Mouse (Mus musculus) midbrain, embryonic 12.5 days (tissue): Measurements from ENCODE around the gene Ceacam19. TPM values are rescaled to one million over a fixed set of nuclear protein-coding genes. Genes with fewer than 3 reads are reported as not detected.
A peak's percentile ranks its signal among the peaks of the same experiment; 100 is the strongest.
"Not testable (repeated sequence)": the region's sequence is repeated elsewhere in the genome, so short reads cannot be mapped to it uniquely, and the experiment has no call there.

Experiments
- ATAC-seq: fragments of 200-750 bp; cut with Nextera tagmentation; 2 replicates; pipeline ENCODE4 v1.8.0; 2017; ENCODE audit warnings: low read depth, moderate TSS enrichment, moderate library complexity; ENCODE audit not compliant: low FRiP score
- H3K27ac ChIP-seq: fragments of 300-500 bp; sonication (generic); replicated peaks from 2 replicates; pipeline ENCODE4 v1.5.1; 2016; ENCODE audit warnings: mild to moderate bottlenecking
- H3K27me3 ChIP-seq: fragments of 300-500 bp; sonication (generic); 2 replicates; pipeline ENCODE4 v1.6.1; 2016; ENCODE audit warnings: mild to moderate bottlenecking
- H3K36me3 ChIP-seq: fragments of 300-500 bp; sonication (generic); 2 replicates; pipeline ENCODE4 v1.6.1; 2016
- H3K4me1 ChIP-seq: fragments of 300-500 bp; sonication (generic); 2 replicates; pipeline ENCODE4 v1.6.1; 2016
- H3K4me2 ChIP-seq: fragments of 300-500 bp; sonication (generic); replicated peaks from 2 replicates; pipeline ENCODE4 v1.6.1; 2016; ENCODE audit warnings: mild to moderate bottlenecking, moderate library complexity
- H3K4me3 ChIP-seq: fragments of 300-500 bp; sonication (generic); 2 replicates; pipeline ENCODE4 v1.5.1; 2016; ENCODE audit warnings: mild to moderate bottlenecking
- H3K9ac ChIP-seq: fragments of 300-500 bp; sonication (generic); replicated peaks from 2 replicates; pipeline ENCODE4 v1.6.1; 2016; ENCODE audit warnings: mild to moderate bottlenecking, moderate library complexity
- H3K9me3 ChIP-seq: fragments of 300-500 bp; sonication (generic); 2 replicates; pipeline ENCODE4 v1.6.1; 2016; ENCODE audit warnings: mild to moderate bottlenecking
- WGBS: fragments of 180-500 bp; shearing (Covaris S2); methylation state at CpG from one replicate; pipeline ENCODE4 v1.1.7; 2016; 5-methylcytosine and 5-hydroxymethylcytosine counted together
- polyA plus RNA-seq: library from polyadenylated mRNA; unstranded; fragments of >200 nt; fragmentation: Nextera tagmentation; extraction: Ambion mirVana; gene quantifications from 2 replicates; pipeline ENCODE4 v1.2.1, GENCODE M21; 2016

Ceacam19 gene
- not detected in 2 replicates for polyA plus RNA-seq

DNA sequence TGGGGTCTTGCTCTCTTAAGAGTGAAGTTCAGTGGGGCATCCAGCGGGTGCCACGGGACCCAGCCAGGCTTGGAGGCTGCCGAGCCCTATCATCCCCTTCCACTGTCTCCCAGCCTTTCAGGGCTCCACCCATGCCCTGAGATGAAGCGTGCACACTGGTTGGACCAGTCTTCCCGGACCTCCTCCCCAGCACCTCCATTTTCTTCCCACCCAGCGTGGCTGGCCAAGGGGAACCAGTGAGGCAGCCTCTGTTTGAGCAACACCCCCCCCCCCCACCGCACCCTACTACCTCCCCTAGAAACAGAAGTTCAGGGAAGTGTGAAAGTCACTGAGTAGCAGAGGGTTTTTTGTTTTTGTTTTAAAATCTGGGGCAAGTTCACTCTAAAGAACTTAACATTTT is at the start of gene Ceacam19:
Gene Ceacam19, minus strand, starts transcription at position 117 of the 400 bp plus-strand sequence.
- Histone ChIP-seq H3K9ac (no peak within 1 kb of the TSS), H3K36me3 (no peaks in the 10 kb centered on the region), H3K4me3 (no peak within 1 kb of the TSS), H3K4me1 (no peaks in the 10 kb centered on the region), H3K27ac (no peak within 1 kb of the TSS), H3K4me2 (no peak within 1 kb of the TSS), H3K9me3 (peaks cover 4% of the 10 kb centered on the region), H3K27me3 (no peaks in the 10 kb centered on the region)
- 70% methylated on average over 7 of the region's 7 CpGs for WGBS
- no peak for ATAC-seq

- Histone ChIP-seq H3K9me3 (no peaks in the 10 kb centered on the region), H3K9ac (no peak overlapping the region), H3K4me3 (no peak overlapping the region), H3K4me1 (peaks cover 5% of the 10 kb centered on the region; the same call in 1 of the 2 replicates), H3K4me2 (no peak overlapping the region), H3K36me3 (no peaks in the 10 kb centered on the region), H3K27ac (no peak overlapping the region), H3K27me3 (no peaks in the 10 kb centered on the region)
- ATAC-seq = no peak
- 86% methylated on average over 11 of the region's 11 CpGs for WGBS
Measured at GRCm38 (mm10) chr7:19937229-19937821, 49.6 kb upstream of the Ceacam19 start.

DNA sequence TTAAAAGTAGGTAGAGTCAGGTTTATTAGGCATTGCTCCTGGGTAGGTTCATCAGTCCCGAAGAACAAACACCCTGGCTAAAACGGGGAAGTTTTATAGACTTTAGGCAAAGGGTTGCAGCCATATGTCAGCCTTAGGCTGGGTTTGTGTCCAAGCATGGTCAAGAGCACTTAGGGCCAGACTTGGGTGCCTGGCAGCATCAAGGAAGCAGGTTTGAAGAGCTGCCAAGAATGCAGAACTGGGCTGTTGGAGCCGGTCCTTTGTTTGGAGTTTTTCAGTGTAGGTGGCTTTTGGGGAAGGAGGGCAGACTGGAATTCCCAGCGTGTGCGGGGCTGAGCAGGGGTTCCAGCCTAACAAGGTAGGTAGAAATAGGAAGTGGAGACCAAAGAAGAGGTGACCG is 48.2 kb upstream of the Ceacam19 start:
- no peaks in the 10 kb centered on the region; the same call in 1 of the 2 replicates for H3K27me3 ChIP-seq
- no peak overlapping the region for H3K9ac ChIP-seq
- no peak for ATAC-seq
- H3K27ac ChIP-seq = no peak overlapping the region
- no peaks in the 10 kb centered on the region for H3K9me3 ChIP-seq
- H3K4me2 ChIP-seq = no peak overlapping the region
- 77% methylated on average over 6 of the region's 6 CpGs for WGBS
- H3K4me1 ChIP-seq = peaks cover 5% of the 10 kb centered on the region; the same call in 1 of the 2 replicates
- no peak overlapping the region for H3K4me3 ChIP-seq
- no peaks in the 10 kb centered on the region for H3K36me3 ChIP-seq

- Histone ChIP-seq H3K36me3 (no peaks in the 10 kb centered on the region), H3K27me3 (no peaks in the 10 kb centered on the region; the same call in 1 of the 2 replicates), H3K9me3 (no peaks in the 10 kb centered on the region), H3K4me2 (no peak overlapping the region), H3K9ac (no peak overlapping the region), H3K27ac (no peak overlapping the region), H3K4me3 (no peak overlapping the region), H3K4me1 (peaks cover 5% of the 10 kb centered on the region; the same call in 1 of the 2 replicates)
- WGBS = 85% methylated on average over 20 of the region's 20 CpGs
- no peak for ATAC-seq
Measured at GRCm38 (mm10) chr7:19935171-19935751, 47.5 kb upstream of the Ceacam19 start.

DNA sequence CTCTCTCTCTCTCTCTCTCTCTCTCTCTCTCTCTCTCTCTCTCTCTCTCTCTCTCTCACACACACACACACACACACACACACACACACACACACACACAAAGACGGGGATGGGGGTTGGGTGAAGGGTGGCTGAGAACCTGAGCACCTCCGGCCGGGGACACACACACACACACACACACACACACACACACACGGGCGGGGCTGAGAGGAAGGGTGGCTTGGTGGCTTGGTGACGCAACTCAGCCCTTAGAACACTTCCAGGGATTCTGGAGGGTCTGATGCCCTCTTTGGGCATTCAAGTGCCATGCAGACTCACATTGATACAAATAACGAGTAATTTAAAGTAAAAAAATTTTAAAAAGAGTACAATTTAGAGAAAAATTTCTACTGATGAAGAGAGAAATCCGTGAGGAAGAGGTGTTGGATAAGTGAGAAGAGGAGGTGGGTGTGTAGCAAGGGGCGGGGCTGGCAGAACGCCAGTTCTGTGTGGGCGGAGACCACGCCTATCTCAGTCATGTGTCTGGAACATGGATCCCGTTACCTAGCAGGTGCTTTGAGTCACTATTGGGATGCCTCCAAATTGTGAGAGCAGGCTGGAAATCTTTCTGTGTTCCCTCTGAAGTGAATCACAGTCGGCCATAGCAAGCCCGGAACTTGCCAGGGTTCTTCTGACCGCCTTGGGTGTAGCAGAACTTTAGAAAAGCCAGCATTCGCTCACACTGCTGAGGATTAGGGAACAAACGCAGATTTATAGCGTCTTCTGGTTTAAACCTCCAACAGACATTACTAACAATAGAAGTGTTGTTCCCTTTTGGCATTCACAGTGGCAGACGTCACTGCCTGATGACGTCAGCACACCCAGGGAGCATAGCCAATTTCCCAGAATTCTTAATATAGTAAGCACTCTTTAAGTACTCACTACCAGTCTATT is 45.4 kb upstream of the Ceacam19 start:
- no peak overlapping the region for H3K9ac ChIP-seq
- peak; percentile 61; the same call in 1 of the 2 replicates for ATAC-seq
- 27% methylated on average over 21 of the region's 21 CpGs for WGBS
- no peaks in the 10 kb centered on the region; the same call in 1 of the 2 replicates for H3K27me3 ChIP-seq
- no peaks in the 10 kb centered on the region for H3K36me3 ChIP-seq
- H3K4me1 ChIP-seq = peaks cover 5% of the 10 kb centered on the region; the same call in 1 of the 2 replicates
- peak overlapping the region; percentile 20 for H3K4me3 ChIP-seq
- no peaks in the 10 kb centered on the region for H3K9me3 ChIP-seq
- peak overlapping the region; percentile 49 for H3K4me2 ChIP-seq
- H3K27ac ChIP-seq = no peak overlapping the region

GRCm38 (mm10) chr7:19932133-19932876 is 44.5 kb upstream of the Ceacam19 start:
- no peaks in the 10 kb centered on the region for H3K36me3 ChIP-seq
- H3K4me2 ChIP-seq = peak overlapping the region; percentile 49
- 0 out of 2 replicates have a peak, but pooled peaks have one; percentile 39 for ATAC-seq
- no peaks in the 10 kb centered on the region; the same call in 1 of the 2 replicates for H3K27me3 ChIP-seq
- H3K4me3 ChIP-seq = no peak overlapping the region
- no peaks in the 10 kb centered on the region for H3K9me3 ChIP-seq
- no peak overlapping the region for H3K27ac ChIP-seq
- H3K9ac ChIP-seq = no peak overlapping the region
- H3K4me1 ChIP-seq = peaks cover 5% of the 10 kb centered on the region; the same call in 1 of the 2 replicates
- 26% methylated on average over 13 of the region's 13 CpGs for WGBS

- not testable (repeated sequence) for H3K4me3 ChIP-seq, H3K27me3 ChIP-seq, H3K9me3 ChIP-seq, H3K4me1 ChIP-seq, H3K36me3 ChIP-seq, ATAC-seq, H3K4me2 ChIP-seq, H3K9ac ChIP-seq, H3K27ac ChIP-seq
- WGBS = 77% methylated on average over 6 of the region's 6 CpGs
Measured at GRCm38 (mm10) chr7:19930481-19930880, 42.7 kb upstream of the Ceacam19 start.

DNA sequence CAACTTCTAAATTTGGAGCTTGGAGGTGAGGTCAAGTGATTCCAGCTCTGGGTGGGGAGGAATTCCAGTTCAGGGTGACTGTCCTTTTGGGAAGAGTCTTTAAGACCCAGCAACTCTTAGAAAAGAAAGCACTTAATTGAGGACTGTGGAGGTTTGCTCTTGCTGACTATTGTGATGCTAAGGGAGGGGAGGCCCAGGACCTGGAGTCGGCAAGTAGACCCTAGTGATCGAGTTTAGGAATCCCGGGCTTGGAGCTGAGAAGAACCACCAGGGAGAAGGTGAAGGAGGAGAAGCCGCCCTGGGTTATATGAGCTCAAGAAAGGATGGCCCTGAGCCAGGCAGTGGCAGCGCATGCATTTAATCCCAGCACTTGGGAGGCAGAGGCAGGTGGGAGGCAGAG is 40.7 kb upstream of the Ceacam19 start:
- 61% methylated on average over 5 of the region's 5 CpGs for WGBS
- H3K36me3 ChIP-seq = no peaks in the 10 kb centered on the region

DNA sequence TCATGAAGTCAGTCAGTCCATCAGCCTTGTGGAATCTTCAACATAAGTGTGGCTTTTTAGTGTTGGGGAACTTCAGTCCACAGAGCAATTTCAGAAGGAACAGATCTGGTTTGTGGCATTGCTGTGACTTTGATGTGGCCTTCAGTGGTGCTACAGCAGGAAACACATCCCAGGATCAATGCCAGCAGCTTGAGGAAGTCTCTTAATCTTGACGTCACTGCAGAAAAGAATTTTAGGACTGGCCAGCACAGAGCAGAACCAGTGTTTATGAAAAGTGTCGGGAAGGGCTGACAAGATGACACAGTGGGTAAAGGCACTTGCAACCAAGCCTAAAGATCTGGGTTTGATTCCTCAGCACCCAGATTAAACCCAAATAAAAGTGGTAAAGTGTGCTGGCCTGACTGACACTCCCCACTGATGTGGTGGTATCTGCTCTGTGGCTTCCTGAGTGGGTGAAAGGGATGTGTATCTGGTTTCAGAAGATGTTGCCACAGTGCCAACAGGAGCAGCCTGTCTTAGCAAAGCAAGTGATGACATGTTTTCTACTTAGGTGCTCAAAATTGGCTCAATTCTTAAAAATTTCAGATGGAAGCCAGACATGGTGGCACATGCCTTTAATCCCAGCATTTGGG is 39.2 kb upstream of the Ceacam19 start:
- no peak for ATAC-seq
- no peaks in the 10 kb centered on the region; the same call in 1 of the 2 replicates for H3K27me3 ChIP-seq
- no peaks in the 10 kb centered on the region for H3K9me3 ChIP-seq
- no peak overlapping the region for H3K9ac ChIP-seq
- H3K27ac ChIP-seq = no peak overlapping the region
- no peak overlapping the region for H3K4me3 ChIP-seq
- WGBS = 76% methylated on average over 2 of the region's 2 CpGs
- H3K4me2 ChIP-seq = no peak overlapping the region
- no peaks in the 10 kb centered on the region for H3K36me3 ChIP-seq
- 0 out of 2 replicates have a peak, but pooled peaks cover 7% of the 10 kb centered on the region for H3K4me1 ChIP-seq

More for the DNA sequence above, 40.7 kb upstream of the Ceacam19 start:
- Histone ChIP-seq H3K27me3 (no peaks in the 10 kb centered on the region; the same call in 1 of the 2 replicates), H3K9ac (no peak overlapping the region), H3K27ac (no peak overlapping the region), H3K4me3 (no peak overlapping the region), H3K4me1 (peaks cover 10% of the 10 kb centered on the region; the same call in 1 of the 2 replicates), H3K9me3 (no peaks in the 10 kb centered on the region), H3K4me2 (no peak overlapping the region)
- no peak for ATAC-seq

- Histone ChIP-seq H3K4me2 (no peak overlapping the region), H3K27me3 (no peaks in the 10 kb centered on the region), H3K36me3 (no peaks in the 10 kb centered on the region), H3K4me3 (no peak overlapping the region), H3K9ac (no peak overlapping the region), H3K9me3 (no peaks in the 10 kb centered on the region), H3K4me1 (0 out of 2 replicates have a peak, but pooled peaks cover 7% of the 10 kb centered on the region), H3K27ac (no peak overlapping the region)
- WGBS = 83% methylated on average over 1 of the region's 1 CpGs
- ATAC-seq = no peak
Measured at GRCm38 (mm10) chr7:19925376-19925775, 37.6 kb upstream of the Ceacam19 start.

DNA sequence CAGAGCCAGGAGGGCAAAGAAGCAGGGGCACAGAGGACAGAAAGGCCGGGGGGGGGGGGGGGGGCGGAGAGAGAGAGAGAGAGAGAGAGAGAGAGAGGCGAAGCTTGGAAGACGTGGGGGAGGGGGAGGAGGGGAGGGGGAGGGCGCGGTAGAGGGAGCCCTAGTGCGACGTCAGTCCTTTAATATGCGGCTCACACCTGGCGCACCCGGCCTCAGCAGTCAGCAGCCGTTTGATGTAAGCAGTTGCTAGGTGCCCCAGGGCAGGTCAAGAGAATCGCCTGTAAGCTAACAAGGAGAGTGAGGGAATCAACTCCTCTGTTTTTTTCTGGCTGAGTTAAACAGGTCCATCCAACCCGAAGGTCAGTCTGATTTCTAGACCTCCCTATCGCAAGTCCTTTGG is 36.0 kb upstream of the Ceacam19 start:
- no peaks in the 10 kb centered on the region for H3K36me3 ChIP-seq
- no peak overlapping the region for H3K9ac ChIP-seq
- no peak overlapping the region for H3K27ac ChIP-seq
- 14% methylated on average over 10 of the region's 15 CpGs for WGBS
- ATAC-seq = no peak
- 0 out of 2 replicates have a peak, but pooled peaks cover 9% of the 10 kb centered on the region for H3K4me1 ChIP-seq
- no peaks in the 10 kb centered on the region for H3K27me3 ChIP-seq
- no peaks in the 10 kb centered on the region for H3K9me3 ChIP-seq
- no peak overlapping the region for H3K4me3 ChIP-seq
- H3K4me2 ChIP-seq = no peak overlapping the region
